Mouse (Mus musculus) macrophage (primary cell): ENCODE measurements around the gene Tent5c. TPM values are rescaled to one million over a fixed set of nuclear protein-coding genes. Genes with fewer than 3 reads are reported as not detected.
"Not testable (repeated sequence)": the region's sequence is repeated elsewhere in the genome, so short reads cannot be mapped to it uniquely, and the experiment has no call there.

Experiments used
- H3K27ac ChIP-seq: fragments of 350-480 bp; formaldehyde crosslinking; 2 replicates; pipeline ENCODE4 v1.9.0; 2021
- H3K36me3 ChIP-seq: fragments of 350-480 bp; formaldehyde crosslinking; 2 replicates; pipeline ENCODE4 v1.9.0; 2021; ENCODE audit errors: inconsistent target
- H3K4me3 ChIP-seq: fragments of 350-480 bp; formaldehyde crosslinking; 2 replicates; pipeline ENCODE4 v1.9.0; 2021; ENCODE audit errors: inconsistent target
- H3K79me2 ChIP-seq: fragments of 350-480 bp; formaldehyde crosslinking; 2 replicates; pipeline ENCODE4 v1.9.0; 2021; ENCODE audit errors: inconsistent target
- WGBS: methylation state at CpG from one replicate; pipeline ENCODE4 v1.1.7; 2026; ENCODE audit warnings: inconsistent platforms; ENCODE audit not compliant: missing documents; 5-methylcytosine and 5-hydroxymethylcytosine counted together
- polyA plus RNA-seq: library from polyadenylated mRNA; stranded (reverse); fragments of 250-400 nt; gene quantifications from 3 replicates; pipeline ENCODE4 v1.2.4, GENCODE M21; 2018; ENCODE audit warnings: inconsistent platforms

The Tent5c gene
- polyA plus RNA-seq, 1 experiment from 2014 or later = 8.3 TPM

DNA sequence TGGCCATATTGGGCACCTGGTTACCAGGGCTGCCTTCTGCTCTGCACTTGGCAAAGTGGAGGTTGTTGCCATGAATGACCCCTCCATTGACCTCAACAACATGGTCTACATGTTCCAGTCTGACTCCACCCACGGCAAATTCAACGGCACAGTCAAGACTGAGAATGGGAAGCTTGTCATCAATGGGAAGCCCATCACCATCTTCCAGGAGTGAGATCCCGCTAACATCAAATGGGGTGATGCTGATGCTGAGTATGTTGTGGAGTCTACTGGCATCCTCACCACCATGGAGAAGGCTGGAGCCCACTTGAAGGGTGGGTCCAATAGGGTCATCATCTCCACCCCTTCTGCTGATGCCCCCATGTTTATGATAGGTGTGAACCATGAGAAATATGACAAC is 75.5 kb downstream of the Tent5c start:
- not testable (repeated sequence) for H3K4me3 ChIP-seq, H3K36me3 ChIP-seq, H3K79me2 ChIP-seq, H3K27ac ChIP-seq
- WGBS = 94% methylated on average over 3 of the region's 3 CpGs

- H3K79me2 ChIP-seq = no peaks in the 10 kb centered on the region
- H3K27ac ChIP-seq = no peak overlapping the region
- H3K36me3 ChIP-seq = no peaks in the 10 kb centered on the region
- WGBS = 96% methylated on average over 7 of the region's 7 CpGs
- H3K4me3 ChIP-seq = no peak overlapping the region
Measured at GRCm38 (mm10) chr3:100411945-100412344, 77.2 kb downstream of the Tent5c start.

GRCm38 (mm10) chr3:100409280-100409679 is 79.8 kb downstream of the Tent5c start:
- no peaks in the 10 kb centered on the region for H3K79me2 ChIP-seq
- WGBS = 28% methylated on average over 2 of the region's 2 CpGs
- H3K27ac ChIP-seq = no peak overlapping the region
- no peaks in the 10 kb centered on the region for H3K36me3 ChIP-seq
- no peak overlapping the region for H3K4me3 ChIP-seq

GRCm38 (mm10) chr3:100408351-100409043 is 80.6 kb downstream of the Tent5c start:
- H3K27ac ChIP-seq = no peak overlapping the region
- no peaks in the 10 kb centered on the region for H3K36me3 ChIP-seq
- no peak overlapping the region for H3K4me3 ChIP-seq
- H3K79me2 ChIP-seq = no peaks in the 10 kb centered on the region
- WGBS = 91% methylated on average over 2 of the region's 2 CpGs

DNA sequence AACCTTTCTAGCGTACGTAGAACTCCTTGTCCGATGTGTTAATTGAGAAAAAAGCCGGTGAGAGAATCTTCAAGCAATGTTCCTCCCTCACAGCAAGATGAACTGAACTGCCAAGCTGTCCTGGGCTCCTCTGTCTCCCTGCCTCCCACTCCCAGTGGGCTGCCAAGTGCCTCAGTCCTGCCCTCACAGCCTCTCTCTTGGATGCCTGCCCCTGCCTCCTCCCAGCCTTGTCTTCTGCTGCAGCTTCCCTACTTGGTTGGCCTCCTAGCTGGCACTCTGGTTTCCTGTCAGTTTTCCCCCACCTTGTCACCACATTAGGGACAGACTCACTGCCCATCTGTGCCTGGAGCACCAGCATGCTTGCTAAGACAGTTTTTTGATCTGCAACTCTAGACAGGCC is 86.5 kb downstream of the Tent5c start:
- Histone ChIP-seq H3K79me2 (no peaks in the 10 kb centered on the region), H3K4me3 (no peak overlapping the region), H3K27ac (no peak overlapping the region), H3K36me3 (no peaks in the 10 kb centered on the region)
- 98% methylated on average over 4 of the region's 4 CpGs for WGBS

Other genes starting within 250 kb of the Tent5c start
- 16.2 to 40.0 TPM (median 25.0 TPM) in 3 replicates for gene Man1a2, start 196.2 kb upstream of the Tent5c start, polyA plus RNA-seq